Mouse (Mus musculus) ES-E14 (cell line): ENCODE data around the gene Frmd6.

Experiments used
- CHD2 ChIP-seq: IDR thresholded peaks from 2 replicates; pipeline ENCODE4 v1.6.1; 2014; ENCODE audit warnings: mild to moderate bottlenecking, low read depth, low read length, inconsistent platforms
- HCFC1 ChIP-seq: IDR thresholded peaks from 2 replicates; pipeline ENCODE4 v1.6.1; 2012; ENCODE audit warnings: low read length, inconsistent platforms, borderline replicate concordance; ENCODE audit not compliant: insufficient read depth

DNA sequence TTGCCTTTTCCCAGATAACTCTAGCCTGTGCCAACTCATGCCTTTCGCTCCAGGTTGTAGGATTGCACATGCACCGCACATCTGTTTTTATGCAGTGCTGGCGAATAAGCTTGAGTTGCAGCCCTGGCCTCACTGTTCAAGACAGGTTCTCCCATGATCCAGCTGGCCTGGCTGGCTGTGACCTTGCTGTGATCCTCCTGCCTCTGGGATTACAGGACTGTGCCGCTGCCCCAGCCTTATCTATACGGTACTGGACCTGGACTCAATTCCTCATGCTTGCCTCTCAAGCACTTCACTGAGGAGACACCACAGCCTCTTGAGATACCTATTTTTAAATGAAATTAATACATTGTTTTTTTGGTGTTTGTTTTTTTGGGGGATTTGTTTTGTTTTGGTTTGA, 118.9 kb downstream of the Frmd6 start:
- TF ChIP-seq HCFC1, result no peak
- TF ChIP-seq CHD2, result no peak
